Mouse (Mus musculus) c-Kit-positive CD71-positive TER-119-negative erythroid progenitor cells, embryonic 14.5 days (primary cell): ENCODE results near the gene Gsk3a.

ENCODE experiments used
- DNase-seq: peaks from one replicate; pipeline ENCODE4 v3.0.0-alpha.2; 2013; ENCODE audit warnings: low read depth

The Gsk3a gene

DNA sequence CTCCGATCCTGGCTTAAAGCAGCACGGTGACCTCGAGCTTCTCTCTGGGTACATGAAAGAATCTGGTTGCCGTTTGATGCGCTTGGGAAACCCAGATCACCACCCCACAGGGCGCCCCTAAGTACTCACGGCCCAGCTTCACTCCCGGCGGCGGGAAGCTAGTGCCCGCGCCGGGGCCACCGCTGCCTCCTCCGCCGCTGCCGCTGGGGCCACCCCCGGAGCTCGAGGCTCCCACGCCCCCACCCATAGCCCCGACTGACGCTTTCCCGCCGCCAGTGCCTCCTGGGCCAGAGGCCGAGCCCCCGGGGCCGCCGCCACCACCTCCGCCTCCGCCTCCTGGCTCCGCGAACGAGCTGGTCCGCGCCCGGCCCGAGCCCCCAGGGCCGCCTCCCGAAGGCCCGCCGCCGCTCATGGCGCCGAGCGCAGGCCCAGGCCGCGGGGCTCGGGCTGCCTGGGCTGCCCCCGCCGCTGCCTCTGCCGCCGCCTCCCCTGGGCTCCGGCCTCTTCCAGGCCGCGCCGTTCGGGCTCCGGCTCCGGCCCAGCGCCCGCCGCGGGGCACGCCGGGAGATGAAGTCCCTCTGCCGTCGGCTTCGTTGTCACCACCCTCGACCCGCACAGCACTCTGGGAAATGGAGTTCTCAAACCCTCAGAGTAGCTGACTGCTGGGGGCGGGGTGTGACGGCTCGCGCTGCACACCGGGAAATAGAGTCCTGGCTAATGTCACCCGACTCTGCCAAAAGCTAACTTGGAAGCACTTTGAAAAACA lies at the start of gene Gsk3a:
TSS of gene Gsk3a (minus strand) at position 603 of the 766 bp plus-strand sequence.
- peak; percentile 98 for DNase-seq

- DNase-seq, result no peak
Measured at GRCm38 (mm10) chr7:25286989-25287388, 49.3 kb upstream of the Gsk3a start.

GRCm38 (mm10) chr7:25285511-25286238 lies 48.0 kb upstream of the Gsk3a start:
- no peak for DNase-seq

GRCm38 (mm10) chr7:25284766-25285165 lies 47.1 kb upstream of the Gsk3a start:
- DNase-seq, result no peak

GRCm38 (mm10) chr7:25284171-25284570 lies 46.5 kb upstream of the Gsk3a start:
- no peak for DNase-seq

GRCm38 (mm10) chr7:25283637-25284036 lies 46.0 kb upstream of the Gsk3a start:
- DNase-seq, result no peak

- DNase-seq, result no peak
Measured at GRCm38 (mm10) chr7:25282731-25283211, 45.1 kb upstream of the Gsk3a start.

DNA sequence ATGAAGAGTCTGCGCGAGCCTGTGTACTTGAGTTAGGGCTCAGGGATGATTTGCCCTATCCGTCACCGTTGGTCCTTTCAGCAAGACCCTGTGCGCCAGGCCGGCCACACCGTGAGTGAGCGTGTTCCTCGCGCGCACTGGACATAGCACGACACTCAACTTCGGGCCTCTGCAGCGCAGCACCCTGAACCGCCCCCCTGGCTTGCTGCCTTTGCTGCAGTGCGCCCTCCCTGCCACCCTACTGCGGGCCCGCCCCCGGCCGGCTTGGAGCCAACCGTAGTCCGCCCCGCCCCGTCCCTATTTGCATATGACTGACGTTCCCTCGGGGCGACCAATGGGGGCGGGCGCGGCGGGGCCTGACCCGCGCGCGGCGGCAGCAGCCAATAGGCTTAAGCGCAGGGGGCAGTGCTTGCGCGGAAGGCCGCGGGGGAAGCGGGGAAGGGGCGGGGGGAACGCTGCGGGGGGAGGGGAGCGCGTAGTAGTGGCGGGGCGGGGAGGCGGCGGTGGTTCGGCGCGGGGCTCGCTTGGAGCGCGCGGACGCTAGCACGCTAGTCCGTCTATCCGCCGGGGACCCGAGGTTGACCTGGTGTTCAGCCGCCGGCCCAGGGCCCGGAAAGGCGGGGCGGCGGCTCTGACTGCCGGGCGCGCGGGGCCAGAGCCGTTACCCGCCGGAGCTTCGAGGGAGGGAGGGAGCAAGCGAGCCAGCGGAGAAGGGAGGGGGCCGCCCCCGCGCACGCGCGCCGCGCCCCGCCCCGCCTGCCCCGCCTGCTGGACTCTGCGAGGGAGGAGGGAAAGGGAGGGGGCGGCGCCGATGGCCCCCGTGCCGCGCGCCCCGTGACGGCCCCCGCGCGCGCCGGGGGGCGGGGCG lies 44.3 kb upstream of the Gsk3a start:
- peak; percentile 94 for DNase-seq

DNA sequence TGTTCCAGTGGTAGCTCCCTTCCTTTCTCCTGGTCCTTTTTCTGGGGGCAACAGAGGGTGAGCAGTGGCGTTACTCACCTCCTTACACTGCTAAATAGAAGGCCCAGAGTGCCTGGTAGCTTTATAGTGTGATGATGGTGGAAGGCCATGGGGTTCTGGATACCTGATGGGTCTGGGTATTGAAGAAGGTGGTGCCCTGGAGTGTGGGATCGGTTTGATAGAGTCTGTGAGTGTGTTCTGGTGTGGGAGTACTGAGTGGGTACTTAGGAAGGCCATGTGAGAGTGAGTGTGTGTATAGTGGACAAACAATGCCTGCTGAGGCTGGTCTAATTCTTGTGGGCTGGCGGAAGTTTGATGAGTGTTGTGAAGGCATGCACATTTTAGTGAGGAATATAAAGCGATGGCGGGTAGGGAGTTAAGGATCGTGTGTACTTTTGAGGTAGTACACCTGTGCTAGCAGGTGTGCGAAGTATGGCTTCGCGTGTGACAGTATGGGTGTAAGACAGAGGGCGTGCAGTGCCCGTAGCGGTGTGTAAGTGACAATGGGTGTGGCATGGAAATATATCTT lies 43.6 kb upstream of the Gsk3a start:
- no peak for DNase-seq

- DNase-seq, result no peak
Measured at GRCm38 (mm10) chr7:25279861-25280791, 42.5 kb upstream of the Gsk3a start.

- no peak for DNase-seq
Measured at GRCm38 (mm10) chr7:25279076-25279860, 41.6 kb upstream of the Gsk3a start.

DNA sequence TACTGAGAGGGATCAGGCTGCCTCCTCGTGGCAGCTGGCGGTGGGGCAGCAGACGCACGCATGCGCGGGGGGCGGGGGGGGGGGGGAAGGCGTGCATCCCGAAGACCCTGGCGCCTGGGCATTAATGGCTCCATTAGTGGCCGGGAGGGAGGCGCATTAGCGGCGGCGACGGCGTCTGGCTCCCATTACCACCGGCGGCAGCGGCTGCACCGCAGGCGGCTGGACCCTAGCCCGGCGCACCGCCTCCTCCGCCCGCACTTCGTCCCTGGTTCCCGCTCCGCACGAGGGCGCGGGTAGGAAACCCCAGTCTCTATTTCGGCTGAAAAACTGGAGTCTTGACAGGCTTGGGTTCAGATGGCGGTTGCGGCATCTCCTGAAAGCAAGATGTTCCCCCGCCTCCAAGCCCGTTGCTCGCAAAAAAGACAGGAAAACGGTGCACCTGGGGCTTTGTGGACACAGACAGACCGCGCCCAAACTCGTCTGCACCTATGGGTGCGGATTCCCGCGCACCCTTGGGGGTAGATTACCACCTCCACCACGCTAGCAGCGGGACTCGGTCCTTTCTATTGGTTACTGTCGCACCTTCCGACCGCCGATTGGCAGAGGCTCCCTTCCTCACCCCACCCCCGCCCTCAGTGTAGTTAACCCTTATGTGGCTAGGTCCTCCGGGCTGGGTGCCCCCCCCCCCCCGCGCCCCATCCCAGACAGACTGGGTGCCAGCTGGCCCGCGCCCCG lies 40.9 kb upstream of the Gsk3a start:
- DNase-seq, result peak; percentile 90

- DNase-seq, result no peak
Measured at GRCm38 (mm10) chr7:25277998-25278340, 40.3 kb upstream of the Gsk3a start.

DNA sequence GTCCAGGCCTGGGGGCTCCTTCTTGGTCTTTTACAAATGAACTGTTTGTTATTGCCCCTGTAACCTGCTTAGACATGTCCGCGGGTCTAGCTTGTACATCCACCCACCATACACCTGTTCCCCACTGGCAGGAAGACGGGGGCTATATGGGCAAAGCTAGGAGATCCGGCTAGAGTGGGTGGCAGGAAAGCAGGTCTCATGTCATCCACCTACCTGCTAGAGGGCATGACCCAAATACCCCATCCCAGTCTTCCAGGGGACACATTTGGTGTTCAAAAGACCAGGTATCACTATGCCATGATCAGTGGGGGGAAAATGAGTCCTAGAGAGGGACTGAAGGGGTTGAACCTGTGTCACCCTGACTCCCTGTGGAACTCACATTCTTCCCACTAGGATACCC lies 39.8 kb upstream of the Gsk3a start:
- no peak for DNase-seq

- no peak for DNase-seq
Measured at GRCm38 (mm10) chr7:25275555-25276298, 38.1 kb upstream of the Gsk3a start.

DNA sequence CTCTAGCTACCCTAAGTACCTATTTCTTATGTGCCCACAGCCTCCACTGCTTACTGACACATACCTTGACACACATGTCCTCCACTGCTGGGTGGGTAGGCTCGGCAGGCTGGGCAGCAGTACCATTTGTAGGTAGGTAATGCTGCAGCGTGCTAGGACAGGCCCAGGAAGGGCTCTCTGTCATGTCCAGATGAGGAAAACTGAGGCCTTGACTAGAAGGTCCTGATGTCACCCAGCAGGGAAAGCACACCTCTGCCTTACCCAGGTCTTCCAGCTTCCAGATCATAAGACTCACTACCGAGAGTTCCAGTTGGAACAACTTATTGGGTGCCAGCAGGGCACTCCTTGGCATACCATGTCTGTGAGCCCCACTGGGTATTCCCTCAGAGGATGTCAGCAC lies 37.3 kb upstream of the Gsk3a start:
- DNase-seq, result no peak

- no peak for DNase-seq
Measured at GRCm38 (mm10) chr7:25274571-25274970, 36.9 kb upstream of the Gsk3a start.
